Mouse (Mus musculus) ovary, postnatal 14 days (tissue): ENCODE data around the gene Pkig.

ENCODE experiments used
- DNase-seq: peaks from one replicate; pipeline ENCODE4 v3.0.0; 2022; ENCODE audit warnings: low spot score

Gene Pkig

GRCm38 (mm10) chr2:163758146-163758545 is 100.0 kb downstream of the Pkig start:
- DNase-seq = no peak

GRCm38 (mm10) chr2:163760589-163760988 is 102.4 kb downstream of the Pkig start:
- no peak for DNase-seq

- no peak for DNase-seq
Measured at GRCm38 (mm10) chr2:163761402-163761801, 103.2 kb downstream of the Pkig start.

- DNase-seq = no peak
Measured at GRCm38 (mm10) chr2:163766261-163766660, 108.1 kb downstream of the Pkig start.

GRCm38 (mm10) chr2:163766890-163767289 is 108.7 kb downstream of the Pkig start:
- no peak for DNase-seq

GRCm38 (mm10) chr2:163770731-163771130 is 112.5 kb downstream of the Pkig start:
- DNase-seq = no peak
